Mouse (Mus musculus) myocyte (in vitro differentiated cells): ENCODE results near the gene Acap1.

Experiments used
- E2F4 ChIP-seq: IDR thresholded peaks from one replicate; pipeline ENCODE4 v1.6.1; 2011; ENCODE audit warnings: mild to moderate bottlenecking, control low read depth, moderate library complexity; ENCODE audit not compliant: insufficient read depth
- MAX ChIP-seq: IDR thresholded peaks from one replicate; pipeline ENCODE4 v1.6.1; 2011; ENCODE audit warnings: low read depth, mild to moderate bottlenecking, control low read depth
- MYOD1 ChIP-seq, 3 experiments: IDR thresholded peaks; one replicate each; pipeline ENCODE4 v1.6.1; 2011; ENCODE audit warnings: control low read depth in 2 of 3, low read depth in 2 of 3, mild to moderate bottlenecking in 2 of 3, moderate library complexity in 1 of 3; ENCODE audit not compliant: insufficient read length in 2 of 3, control insufficient read depth in 1 of 3
- POLR2A ChIP-seq: IDR thresholded peaks from one replicate; pipeline ENCODE4 v1.6.1; 2011; ENCODE audit warnings: low read depth, mild to moderate bottlenecking, control low read depth, moderate library complexity; ENCODE audit not compliant: insufficient read length
- SRF ChIP-seq: IDR thresholded peaks from one replicate; pipeline ENCODE4 v1.6.1; 2011; ENCODE audit warnings: low read depth; ENCODE audit not compliant: control insufficient read depth, insufficient read length
- TCF3 ChIP-seq: IDR thresholded peaks from one replicate; pipeline ENCODE4 v1.6.1; 2011; ENCODE audit warnings: low read depth, control low read depth; ENCODE audit not compliant: insufficient read length
- USF1 ChIP-seq: IDR thresholded peaks from one replicate; pipeline ENCODE4 v1.6.1; 2011; ENCODE audit warnings: low read depth, mild to moderate bottlenecking, control low read depth, moderate library complexity

- no peak for TF ChIP-seq SRF
- no peak for TF ChIP-seq POLR2A
- TF ChIP-seq MYOD1 (IDR thresholded peaks at IDR 0.05; ENCODE audit: control insufficient read depth in 1 of 3, insufficient read length in 2 of 3, low read depth in 2 of 3), result no peak
- TF ChIP-seq E2F4, result no peak
- TF ChIP-seq USF1, result no peak
- no peak for TF ChIP-seq TCF3
- no peak for TF ChIP-seq MAX
Observed at GRCm38 (mm10) chr11:69879711-69880110, 15.6 kb downstream of the Acap1 start.
